Mouse (Mus musculus): Measurements from ENCODE around the gene Pla2r1.

- TF ChIP-seq EP300 (IDR thresholded peaks at IDR 0.05) (no peak), CTCF (IDR thresholded peaks at IDR 0.05) (no peak)
Observed at GRCm38 (mm10) chr2:60409989-60410763, 142.9 kb downstream of the Pla2r1 start.
